Mouse (Mus musculus): ENCODE measurements around the gene Glis2. TPM values are rescaled to one million over a fixed set of nuclear protein-coding genes. Genes with fewer than 3 reads are reported as not detected.
A peak's percentile ranks its signal among the peaks of the same experiment; 100 is the strongest.

Glis2 gene
- total RNA-seq, 2 experiments from 2014 or later, result 4.0 to 7.3 TPM

- no peak for DNase-seq (ENCODE audit: low spot score)
These were observed 44.4 kb downstream of the Glis2 start for GRCm38 (mm10) chr16:4638891-4639390.

GRCm38 (mm10) chr16:4639831-4640237 lies 45.3 kb downstream of the Glis2 start, which contains the start of the genes Vasn and Dnaja3:
Vasn (plus strand) TSS chr16:4639941.
Dnaja3 (plus strand) TSS chr16:4639989.
- DNase-seq (ENCODE audit: low spot score), result peak; percentile 92

- DNase-seq (ENCODE audit: low spot score), result no peak
These were observed 45.9 kb downstream of the Glis2 start for GRCm38 (mm10) chr16:4640267-4641005.

DNA sequence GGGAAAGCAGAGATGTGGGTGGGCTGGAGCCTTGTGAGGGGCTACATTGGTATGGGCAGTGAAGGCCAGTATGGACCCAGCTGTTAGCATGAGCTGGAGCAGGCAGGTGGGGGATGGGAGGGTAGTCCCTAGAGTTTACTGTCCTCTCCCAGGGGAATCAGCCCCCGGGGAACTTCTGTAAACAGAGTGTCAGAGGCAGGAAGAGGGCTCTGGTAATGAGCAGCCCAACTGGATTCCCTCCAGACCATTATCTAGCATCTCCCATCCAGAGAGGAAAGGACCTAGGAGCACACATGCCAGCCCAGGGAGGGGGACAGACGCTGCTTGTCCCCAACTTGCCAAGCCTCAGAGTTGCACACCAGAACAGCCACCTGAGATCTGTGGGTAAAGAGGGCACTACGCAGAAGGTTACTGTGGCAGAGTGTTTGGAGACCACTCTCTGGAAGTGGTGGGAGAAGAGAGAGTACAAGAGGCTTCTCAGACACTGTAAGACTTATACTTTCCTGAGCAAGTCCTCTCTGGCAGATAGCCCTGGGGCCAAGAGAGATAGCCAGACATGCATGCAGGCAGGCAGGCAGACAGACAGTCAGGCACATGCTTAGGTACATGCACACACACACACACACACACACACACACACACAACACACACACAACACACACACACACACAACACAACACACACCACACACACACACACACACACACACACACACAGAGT lies 46.8 kb downstream of the Glis2 start:
- no peak for DNase-seq (ENCODE audit: low spot score)

DNA sequence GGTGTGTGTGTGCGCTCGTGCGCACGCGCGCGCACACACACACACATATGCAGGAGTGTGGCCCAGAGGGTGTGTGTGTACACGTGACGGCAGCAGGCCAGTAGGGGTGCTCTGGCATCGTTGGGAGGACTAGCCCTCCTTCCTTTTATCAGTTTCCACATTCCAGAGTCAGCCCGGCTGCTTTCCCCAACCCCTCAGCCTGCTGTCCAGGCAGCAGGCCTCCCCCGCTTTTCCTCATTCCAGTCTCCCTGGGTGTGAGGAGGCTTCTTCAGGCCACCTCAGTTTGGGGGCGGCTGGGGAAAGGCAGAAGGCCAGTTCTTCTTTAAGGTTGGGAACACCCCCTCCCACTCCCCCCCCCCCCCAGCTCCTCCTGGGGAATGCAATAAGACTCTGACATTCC lies 47.7 kb downstream of the Glis2 start:
- DNase-seq (ENCODE audit: low spot score), result no peak

DNA sequence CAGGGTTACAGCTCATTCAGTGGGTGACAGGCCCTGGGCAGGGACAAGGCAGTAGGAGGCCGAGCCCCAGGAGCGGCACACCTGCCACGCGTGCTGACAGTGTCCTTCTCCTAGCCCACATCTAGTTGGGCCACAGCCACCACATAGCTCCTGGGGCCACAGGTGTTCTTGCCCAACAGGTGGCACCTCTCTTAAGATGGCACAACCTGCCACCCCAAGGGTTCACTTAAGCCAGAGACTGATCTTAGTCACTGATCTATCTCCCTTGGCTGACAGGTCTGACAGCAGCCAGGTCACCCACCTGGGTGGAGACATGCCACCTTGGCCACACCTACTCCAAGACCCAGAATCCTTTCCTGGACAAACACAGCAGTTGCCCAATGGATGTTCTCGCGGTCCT lies 48.4 kb downstream of the Glis2 start:
- DNase-seq (ENCODE audit: low spot score), result no peak

DNA sequence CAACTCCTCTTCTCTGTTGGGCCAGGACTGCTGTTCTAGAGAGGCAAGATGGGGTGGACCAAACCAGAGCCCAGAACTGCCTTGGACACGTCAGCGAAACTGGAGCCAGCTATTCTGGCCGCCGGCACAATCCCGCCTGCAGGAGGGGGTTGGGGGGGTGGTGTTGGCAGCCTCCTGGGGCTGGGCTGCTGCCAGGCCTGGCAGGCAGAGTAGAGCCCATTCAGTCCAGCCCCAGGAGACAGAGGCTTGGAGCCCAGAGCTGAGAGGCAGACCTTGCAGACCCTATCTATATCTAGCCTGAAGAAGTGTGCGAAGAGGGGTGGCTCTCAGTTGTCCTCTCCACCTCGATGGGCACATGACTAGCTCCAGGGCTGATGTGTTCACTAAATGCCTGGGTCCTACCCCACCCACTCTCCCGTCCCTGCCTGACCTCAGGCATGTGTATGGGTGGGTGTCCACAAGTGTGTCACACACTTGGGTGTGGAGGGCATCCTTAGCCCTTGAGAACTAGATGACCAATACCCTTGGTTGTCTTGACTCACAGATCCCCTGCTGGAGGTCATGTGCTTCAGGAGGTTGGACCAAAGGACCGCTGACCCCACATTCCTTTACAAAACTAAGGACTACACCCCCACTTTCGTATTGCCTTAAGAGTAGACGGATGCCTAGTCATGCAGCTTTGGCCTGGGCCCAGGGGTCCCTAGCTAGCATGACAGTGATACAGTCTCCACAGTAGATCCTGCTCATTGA lies 49.3 kb downstream of the Glis2 start:
- DNase-seq (ENCODE audit: low spot score), result peak; percentile 90

- no peak for DNase-seq (ENCODE audit: low spot score)
These were observed 51.4 kb downstream of the Glis2 start for GRCm38 (mm10) chr16:4645867-4646266.

DNA sequence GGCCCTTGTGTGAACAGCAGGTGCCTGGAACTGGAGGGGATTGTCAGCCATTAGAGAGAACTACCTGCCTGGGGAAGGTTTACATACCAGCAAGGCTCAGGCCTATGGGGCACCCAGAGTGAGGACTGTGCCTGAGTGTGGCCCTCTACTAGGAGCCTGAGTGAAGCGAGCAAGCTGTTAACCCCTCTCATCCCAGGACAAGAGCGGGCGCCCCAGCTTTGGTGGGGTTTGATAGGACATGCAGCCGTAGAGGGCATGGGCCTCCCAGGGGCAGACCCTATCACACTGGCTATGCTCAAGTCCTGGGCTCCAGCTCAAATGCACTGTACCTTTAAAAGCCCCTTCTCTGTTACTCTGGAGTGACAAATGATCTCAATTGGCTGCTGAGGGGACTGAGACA lies 52.3 kb downstream of the Glis2 start:
- no peak for DNase-seq (ENCODE audit: low spot score)

GRCm38 (mm10) chr16:4647651-4648141 lies 53.2 kb downstream of the Glis2 start:
- peak; percentile 75 for DNase-seq (ENCODE audit: low spot score)

- no peak for DNase-seq (ENCODE audit: low spot score)
These were observed 54.0 kb downstream of the Glis2 start for GRCm38 (mm10) chr16:4648416-4649023.

DNA sequence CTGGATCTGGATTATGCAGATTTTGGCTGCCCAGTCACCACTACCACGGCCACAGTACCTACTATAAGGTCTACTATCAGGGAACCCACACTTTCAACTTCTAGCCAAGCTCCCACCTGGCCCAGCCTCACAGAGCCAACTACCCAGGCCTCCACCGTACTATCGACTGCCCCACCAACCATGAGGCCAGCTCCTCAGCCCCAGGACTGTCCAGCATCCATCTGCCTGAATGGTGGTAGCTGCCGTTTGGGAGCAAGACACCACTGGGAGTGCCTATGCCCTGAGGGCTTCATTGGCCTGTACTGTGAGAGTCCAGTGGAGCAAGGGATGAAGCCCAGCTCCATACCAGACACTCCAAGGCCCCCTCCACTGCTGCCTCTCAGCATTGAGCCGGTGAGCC lies 54.7 kb downstream of the Glis2 start:
- DNase-seq (ENCODE audit: low spot score), result no peak

DNA sequence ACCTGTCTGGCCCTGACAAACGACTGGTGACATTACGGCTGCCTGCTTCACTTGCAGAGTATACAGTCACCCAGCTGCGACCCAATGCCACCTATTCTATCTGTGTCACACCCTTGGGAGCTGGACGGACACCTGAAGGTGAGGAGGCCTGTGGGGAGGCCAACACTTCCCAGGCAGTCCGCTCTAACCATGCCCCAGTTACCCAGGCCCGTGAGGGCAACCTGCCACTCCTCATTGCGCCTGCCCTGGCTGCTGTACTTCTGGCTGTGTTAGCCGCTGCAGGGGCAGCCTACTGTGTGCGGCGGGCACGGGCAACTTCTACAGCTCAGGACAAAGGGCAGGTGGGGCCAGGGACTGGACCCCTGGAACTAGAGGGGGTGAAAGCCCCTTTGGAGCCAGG lies 55.2 kb downstream of the Glis2 start:
- no peak for DNase-seq (ENCODE audit: low spot score)

- DNase-seq (ENCODE audit: low spot score), result no peak
These were observed 55.6 kb downstream of the Glis2 start for GRCm38 (mm10) chr16:4650161-4650560.

GRCm38 (mm10) chr16:4651081-4651480 lies 56.6 kb downstream of the Glis2 start:
- DNase-seq (ENCODE audit: low spot score), result no peak

DNA sequence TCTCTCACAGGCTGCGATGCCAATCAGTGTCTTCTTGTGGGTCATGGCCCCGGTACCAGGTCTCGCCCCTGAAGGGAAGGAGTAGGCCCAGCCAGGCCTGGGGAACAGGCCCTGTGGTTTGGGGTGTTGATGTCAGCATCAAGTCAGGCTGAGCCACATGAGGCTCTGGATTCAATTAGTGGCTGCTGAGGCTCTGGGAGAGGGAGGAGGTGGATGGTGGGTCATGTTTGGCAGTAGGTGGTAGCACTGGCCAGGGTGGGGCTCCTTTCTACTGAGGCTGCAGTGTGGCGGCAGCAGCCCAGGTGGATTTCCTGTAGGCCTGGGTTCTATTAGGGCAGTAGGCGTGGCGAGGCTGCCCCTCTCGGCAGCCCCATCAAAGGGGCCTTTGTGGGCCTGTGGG lies 57.1 kb downstream of the Glis2 start:
- DNase-seq (ENCODE audit: low spot score), result no peak

DNA sequence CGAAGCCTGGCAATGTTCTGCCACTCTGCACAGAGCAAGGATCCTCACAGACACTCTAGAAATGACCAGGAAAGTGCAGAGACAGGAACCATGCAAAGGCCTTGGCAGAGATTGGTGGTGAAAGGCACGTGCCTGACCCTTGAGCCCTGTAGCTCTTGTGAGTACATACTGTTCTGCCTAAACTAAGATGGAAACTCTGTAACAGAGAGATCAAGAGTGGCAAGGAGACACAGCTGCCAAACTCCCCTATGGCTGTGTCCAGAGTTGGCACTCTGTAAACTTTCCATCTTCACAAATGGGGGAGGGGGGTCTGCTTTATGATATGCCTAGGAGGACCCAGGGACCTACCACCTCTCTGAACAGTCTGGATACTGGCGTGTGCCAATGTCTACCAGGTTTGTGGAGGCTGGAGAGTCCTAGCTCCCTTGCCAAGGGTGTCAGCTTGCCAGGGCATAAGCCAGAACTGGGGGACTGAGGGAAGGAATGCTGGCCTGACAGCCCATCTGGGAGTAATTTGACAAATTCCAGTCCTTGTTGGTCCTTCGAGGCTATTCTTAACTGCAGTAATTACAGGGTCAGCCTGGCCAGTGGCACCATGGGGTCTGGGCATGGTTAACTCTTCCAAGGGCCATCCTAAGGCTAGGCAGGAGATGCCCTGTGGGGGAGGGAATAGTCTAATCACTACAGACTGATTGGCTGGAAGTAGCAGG lies 58.3 kb downstream of the Glis2 start:
- peak; percentile 61 for DNase-seq (ENCODE audit: low spot score)

GRCm38 (mm10) chr16:4654706-4655105 lies 60.2 kb downstream of the Glis2 start:
- DNase-seq (ENCODE audit: low spot score), result no peak

GRCm38 (mm10) chr16:4655251-4655734 lies 60.8 kb downstream of the Glis2 start:
- peak; percentile 44 for DNase-seq (ENCODE audit: low spot score)

GRCm38 (mm10) chr16:4655764-4656570 lies 61.5 kb downstream of the Glis2 start:
- DNase-seq (ENCODE audit: low spot score), result no peak
